Mouse (Mus musculus) liver, embryonic 12.5 days (tissue): ENCODE data around the gene Cass4. TPM values are rescaled to one million over a fixed set of nuclear protein-coding genes. Genes with fewer than 3 reads are reported as not detected.

Experiments used
- ATAC-seq: fragments of 200-750 bp; cut with Nextera tagmentation; 2 replicates; pipeline ENCODE4 v1.8.0; 2017; ENCODE audit warnings: moderate number of reproducible peaks, mild to moderate bottlenecking, moderate library complexity
- H3K27ac ChIP-seq: fragments of 300-500 bp; sonication (generic); 2 replicates; pipeline ENCODE4 v1.5.1; 2016; ENCODE audit warnings: mild to moderate bottlenecking
- H3K27me3 ChIP-seq: fragments of 300-500 bp; sonication (generic); replicated peaks from 2 replicates; pipeline ENCODE4 v1.6.1; 2016; ENCODE audit warnings: mild to moderate bottlenecking, moderate library complexity
- H3K36me3 ChIP-seq: fragments of 300-500 bp; sonication (generic); 2 replicates; pipeline ENCODE4 v1.6.1; 2016; ENCODE audit warnings: mild to moderate bottlenecking, moderate library complexity
- H3K4me1 ChIP-seq: fragments of 300-500 bp; sonication (generic); 2 replicates; pipeline ENCODE4 v1.6.1; 2016
- H3K4me2 ChIP-seq: fragments of 300-500 bp; sonication (generic); 2 replicates; pipeline ENCODE4 v1.6.1; 2016; ENCODE audit warnings: mild to moderate bottlenecking, moderate library complexity
- H3K4me3 ChIP-seq: fragments of 300-500 bp; sonication (generic); 2 replicates; pipeline ENCODE4 v1.5.1; 2016; ENCODE audit warnings: mild to moderate bottlenecking, moderate library complexity
- H3K9ac ChIP-seq: fragments of 300-500 bp; sonication (generic); 2 replicates; pipeline ENCODE4 v1.6.1; 2016; ENCODE audit warnings: mild to moderate bottlenecking, moderate library complexity
- H3K9me3 ChIP-seq: fragments of 300-500 bp; sonication (generic); replicated peaks from 2 replicates; pipeline ENCODE4 v1.6.1; 2016; ENCODE audit warnings: mild to moderate bottlenecking, moderate library complexity
- WGBS: fragments of 180-500 bp; shearing (Covaris S2); methylation state at CpG from one replicate; pipeline ENCODE4 v1.1.7; 2016; ENCODE audit not compliant: insufficient replicate concordance; 5-methylcytosine and 5-hydroxymethylcytosine counted together
- polyA plus RNA-seq: library from polyadenylated mRNA; unstranded; fragments of >200 nt; fragmentation: Nextera tagmentation; extraction: Ambion mirVana; gene quantifications from 2 replicates; pipeline ENCODE4 v1.2.1, GENCODE M21; 2016

Cass4 gene
- polyA plus RNA-seq, 1 experiment from 2014 or later = 1.4 TPM

DNA sequence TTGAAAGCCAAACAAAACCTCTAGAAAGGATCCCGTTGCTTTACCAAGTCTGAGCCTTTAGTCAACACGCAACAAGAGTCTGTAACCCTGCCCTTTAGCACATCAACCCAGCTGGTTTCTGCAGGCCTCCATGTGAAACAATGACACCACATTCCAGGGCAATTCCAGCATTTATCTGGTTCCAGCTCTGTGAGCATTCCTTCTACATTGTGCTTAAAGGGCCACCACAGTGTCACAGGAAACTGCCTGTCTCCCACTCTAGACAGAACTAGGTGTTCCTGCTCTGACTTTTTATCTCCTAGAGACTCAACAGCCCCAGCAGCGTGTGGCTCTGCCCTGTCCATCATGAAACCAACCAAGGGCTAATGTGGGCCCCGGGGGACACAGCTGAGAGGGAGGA lies 19.7 kb downstream of the Cass4 start:
- no peak overlapping the region for H3K4me3 ChIP-seq
- H3K4me2 ChIP-seq = no peak overlapping the region

DNA sequence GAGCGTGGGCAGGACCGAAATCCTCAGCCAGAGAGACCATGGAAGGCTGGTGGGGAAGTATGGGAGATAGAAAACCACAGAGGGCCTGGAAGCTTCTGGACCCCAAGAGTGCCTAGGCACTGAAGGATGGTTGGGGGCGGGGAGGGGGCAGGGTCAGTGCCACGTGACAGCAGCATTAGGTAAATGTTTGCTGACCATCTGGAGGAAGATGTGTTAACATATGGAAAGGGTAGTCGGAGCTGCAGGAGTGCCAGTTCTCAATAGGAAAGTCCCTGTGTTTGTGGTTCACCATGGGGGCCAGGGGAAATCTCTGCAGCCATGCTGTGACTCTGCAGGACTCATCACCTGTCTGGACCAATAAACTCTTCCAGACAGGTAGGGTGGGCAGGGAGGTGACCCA lies 20.3 kb downstream of the Cass4 start:
- Histone ChIP-seq H3K4me3 (no peak overlapping the region), H3K36me3 (no peaks in the 10 kb centered on the region), H3K4me2 (no peak overlapping the region), H3K9ac (no peak overlapping the region), H3K27me3 (no peaks in the 10 kb centered on the region), H3K27ac (no peak overlapping the region), H3K9me3 (no peaks in the 10 kb centered on the region), H3K4me1 (peaks cover 25% of the 10 kb centered on the region)
- WGBS = 38% methylated on average over 5 of the region's 5 CpGs
- ATAC-seq = no peak

More for the DNA sequence above, 19.7 kb downstream of the Cass4 start:
- Histone ChIP-seq H3K9me3 (no peaks in the 10 kb centered on the region), H3K9ac (no peak overlapping the region), H3K4me1 (peaks cover 25% of the 10 kb centered on the region), H3K27ac (no peak overlapping the region), H3K36me3 (no peaks in the 10 kb centered on the region), H3K27me3 (no peaks in the 10 kb centered on the region)
- 27% methylated on average over 4 of the region's 4 CpGs for WGBS
- ATAC-seq = peak; percentile 48; the same call in 1 of the 2 replicates

DNA sequence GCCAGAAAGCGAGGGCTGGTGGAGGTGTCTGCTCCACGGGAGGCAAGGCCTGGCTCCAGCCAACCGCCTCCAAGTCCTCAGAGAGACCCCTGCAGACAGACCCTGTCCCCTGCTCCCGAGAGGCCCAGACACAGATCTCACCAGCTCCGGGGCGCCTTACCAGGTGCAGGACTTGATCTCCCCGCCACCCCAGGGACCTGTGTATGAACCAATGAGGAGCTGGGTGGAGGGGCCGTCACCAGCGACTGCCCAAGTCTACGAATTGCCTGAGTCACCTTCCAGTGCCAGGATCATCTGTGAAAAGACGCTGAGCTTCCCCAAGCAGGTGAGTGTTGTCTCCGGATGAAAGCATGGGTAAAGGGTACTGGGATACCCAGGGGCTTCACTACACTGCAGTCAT lies 22.6 kb downstream of the Cass4 start:
- WGBS = 71% methylated on average over 12 of the region's 12 CpGs

DNA sequence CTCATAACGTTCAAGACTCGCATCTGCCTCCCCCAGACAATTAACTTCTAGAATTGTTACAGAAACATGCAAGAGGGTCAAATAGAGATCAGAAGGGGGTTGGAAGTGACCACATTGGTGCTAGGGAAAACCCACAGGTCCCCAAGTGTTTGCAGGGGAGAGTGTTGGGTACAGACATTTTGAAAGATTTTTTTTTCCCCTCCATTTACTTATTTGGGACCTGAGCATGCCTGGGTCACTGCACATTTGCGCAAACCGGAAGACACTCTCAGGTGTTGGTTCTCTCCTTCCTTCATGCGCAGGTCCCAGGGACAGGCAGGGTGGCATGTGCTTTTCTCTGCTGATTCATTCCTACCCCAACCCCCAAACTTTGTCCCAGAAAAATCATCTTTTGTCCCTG lies 23.3 kb downstream of the Cass4 start:
- Histone ChIP-seq H3K4me1 (peaks cover 25% of the 10 kb centered on the region), H3K4me3 (no peak overlapping the region), H3K27ac (no peak overlapping the region), H3K27me3 (no peaks in the 10 kb centered on the region), H3K36me3 (no peaks in the 10 kb centered on the region), H3K9ac (no peak overlapping the region), H3K4me2 (no peak overlapping the region), H3K9me3 (no peaks in the 10 kb centered on the region)
- WGBS = 75% methylated on average over 5 of the region's 5 CpGs
- no peak for ATAC-seq

More for the DNA sequence above, 22.6 kb downstream of the Cass4 start:
- no peak for ATAC-seq
- H3K9me3 ChIP-seq = no peaks in the 10 kb centered on the region
- no peak overlapping the region for H3K27ac ChIP-seq
- H3K27me3 ChIP-seq = no peaks in the 10 kb centered on the region
- no peak overlapping the region for H3K9ac ChIP-seq
- no peaks in the 10 kb centered on the region for H3K36me3 ChIP-seq
- H3K4me2 ChIP-seq = no peak overlapping the region
- H3K4me3 ChIP-seq = no peak overlapping the region
- peaks cover 25% of the 10 kb centered on the region for H3K4me1 ChIP-seq

DNA sequence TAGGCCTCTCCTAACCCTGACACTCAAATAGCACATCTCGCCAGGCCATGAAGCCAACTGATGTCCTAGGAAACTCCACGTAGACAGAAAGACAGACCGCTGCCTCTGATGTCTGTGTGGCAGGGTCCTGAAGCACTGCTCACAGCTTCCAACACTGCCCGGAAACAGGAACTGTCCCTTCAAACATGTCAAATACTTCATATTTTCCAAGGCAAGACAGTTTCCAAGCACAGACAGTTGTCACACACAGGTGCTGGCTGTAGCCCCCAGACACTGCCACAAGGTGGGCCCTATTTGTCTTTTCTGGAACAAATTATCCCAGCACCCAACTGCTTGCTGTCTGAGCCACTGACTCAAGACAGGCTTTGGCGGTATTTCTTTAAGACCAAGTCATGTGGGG lies 24.6 kb downstream of the Cass4 start:
- 0 out of 2 replicates have a peak, but pooled peaks cover 15% of the 10 kb centered on the region for H3K4me1 ChIP-seq
- ATAC-seq = no peak
- H3K4me3 ChIP-seq = no peak overlapping the region
- H3K36me3 ChIP-seq = no peaks in the 10 kb centered on the region
- H3K9ac ChIP-seq = no peak overlapping the region
- H3K9me3 ChIP-seq = no peaks in the 10 kb centered on the region
- no peaks in the 10 kb centered on the region for H3K27me3 ChIP-seq
- WGBS = 66% methylated on average over 5 of the region's 5 CpGs
- H3K4me2 ChIP-seq = no peak overlapping the region
- no peak overlapping the region for H3K27ac ChIP-seq

DNA sequence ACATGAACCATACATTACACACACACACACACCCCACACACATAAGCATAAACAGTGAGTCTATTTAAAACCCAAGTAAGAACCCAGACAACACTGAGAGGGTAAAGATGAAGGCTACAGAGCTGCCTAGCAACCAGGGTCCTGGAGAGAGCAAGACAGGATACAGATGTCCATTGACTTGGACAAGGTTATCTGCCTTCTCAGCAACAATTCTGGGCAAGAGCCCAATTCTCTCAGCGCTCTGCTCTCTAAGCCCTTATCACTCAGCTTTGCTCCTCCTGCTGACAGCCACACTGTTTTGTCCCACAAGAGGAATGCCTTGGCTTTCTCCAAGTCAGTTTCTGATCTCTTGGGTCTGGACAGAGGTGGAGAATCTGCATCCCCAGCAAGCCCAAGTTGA lies 37.0 kb downstream of the Cass4 start:
- WGBS = 33% methylated on average over 1 of the region's 1 CpGs
- no peaks in the 10 kb centered on the region for H3K36me3 ChIP-seq
- no peak overlapping the region for H3K4me3 ChIP-seq
- H3K4me2 ChIP-seq = no peak overlapping the region
- no peak overlapping the region for H3K9ac ChIP-seq
- no peaks in the 10 kb centered on the region for H3K9me3 ChIP-seq
- no peaks in the 10 kb centered on the region for H3K27me3 ChIP-seq
- no peaks in the 10 kb centered on the region for H3K4me1 ChIP-seq
- no peak overlapping the region for H3K27ac ChIP-seq
- ATAC-seq = 0 out of 2 replicates have a peak, but pooled peaks have one; percentile 21

DNA sequence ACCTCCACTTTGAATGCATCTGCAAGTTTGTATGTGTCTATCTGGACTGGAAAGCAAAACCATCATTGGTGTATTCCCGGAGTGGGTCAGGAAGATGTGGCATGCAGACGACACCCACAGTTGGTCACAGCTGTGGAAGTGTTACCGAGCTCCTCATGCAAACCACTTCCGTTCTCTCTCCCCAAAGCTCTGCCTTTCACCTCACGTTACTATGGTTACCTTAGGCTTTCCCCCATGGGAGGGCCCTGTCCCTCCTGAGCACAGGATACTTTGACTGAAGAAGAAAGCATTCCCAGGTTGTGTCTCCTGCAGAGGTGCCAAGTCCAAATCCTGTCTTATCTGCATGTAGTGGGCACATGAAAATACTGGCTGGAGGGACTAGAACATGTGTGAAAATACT lies 40.2 kb downstream of the Cass4 start:
- no peak overlapping the region for H3K9ac ChIP-seq
- H3K4me2 ChIP-seq = no peak overlapping the region
- 25% methylated on average over 5 of the region's 5 CpGs for WGBS
- H3K4me1 ChIP-seq = no peaks in the 10 kb centered on the region
- H3K9me3 ChIP-seq = no peaks in the 10 kb centered on the region
- no peak overlapping the region for H3K4me3 ChIP-seq
- no peak overlapping the region for H3K27ac ChIP-seq
- H3K27me3 ChIP-seq = no peaks in the 10 kb centered on the region
- no peak for ATAC-seq
- H3K36me3 ChIP-seq = no peaks in the 10 kb centered on the region

DNA sequence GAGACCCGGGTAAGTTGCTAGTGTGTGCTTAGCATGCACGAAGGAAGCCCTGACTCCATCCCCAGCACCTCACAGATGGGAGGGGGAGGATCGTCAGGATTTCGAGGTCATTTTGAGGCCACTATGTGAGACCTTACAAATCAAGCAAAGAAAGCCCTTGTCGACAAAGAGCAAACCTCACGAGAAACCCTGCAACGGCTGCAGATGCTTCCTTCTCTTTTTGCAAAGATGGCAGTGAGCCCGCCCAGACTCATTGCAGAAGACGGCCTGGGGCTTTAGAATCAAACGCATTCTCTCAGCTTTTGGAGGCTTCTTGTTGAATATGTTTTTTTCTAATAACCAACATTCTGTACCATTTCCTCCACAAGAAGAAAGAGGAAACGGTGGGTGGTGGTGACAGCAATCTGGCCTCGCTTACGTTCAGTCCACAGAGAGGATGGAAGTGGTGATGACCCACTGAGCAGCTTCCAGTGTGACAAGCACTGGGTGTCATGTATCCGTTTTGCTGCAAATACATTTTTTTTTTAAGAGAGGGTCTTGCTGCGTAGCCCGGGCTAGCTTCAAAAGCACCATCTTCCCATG lies 43.9 kb downstream of the Cass4 start:
- no peak for ATAC-seq
- 39% methylated on average over 16 of the region's 16 CpGs for WGBS
- no peak overlapping the region for H3K4me2 ChIP-seq
- H3K9me3 ChIP-seq = no peaks in the 10 kb centered on the region
- no peaks in the 10 kb centered on the region for H3K36me3 ChIP-seq
- H3K27ac ChIP-seq = 0 out of 2 replicates have a peak overlapping the region, but pooled peaks have one; percentile 45
- no peak overlapping the region for H3K9ac ChIP-seq
- no peaks in the 10 kb centered on the region for H3K27me3 ChIP-seq
- no peak overlapping the region for H3K4me3 ChIP-seq
- peaks cover 26% of the 10 kb centered on the region for H3K4me1 ChIP-seq

DNA sequence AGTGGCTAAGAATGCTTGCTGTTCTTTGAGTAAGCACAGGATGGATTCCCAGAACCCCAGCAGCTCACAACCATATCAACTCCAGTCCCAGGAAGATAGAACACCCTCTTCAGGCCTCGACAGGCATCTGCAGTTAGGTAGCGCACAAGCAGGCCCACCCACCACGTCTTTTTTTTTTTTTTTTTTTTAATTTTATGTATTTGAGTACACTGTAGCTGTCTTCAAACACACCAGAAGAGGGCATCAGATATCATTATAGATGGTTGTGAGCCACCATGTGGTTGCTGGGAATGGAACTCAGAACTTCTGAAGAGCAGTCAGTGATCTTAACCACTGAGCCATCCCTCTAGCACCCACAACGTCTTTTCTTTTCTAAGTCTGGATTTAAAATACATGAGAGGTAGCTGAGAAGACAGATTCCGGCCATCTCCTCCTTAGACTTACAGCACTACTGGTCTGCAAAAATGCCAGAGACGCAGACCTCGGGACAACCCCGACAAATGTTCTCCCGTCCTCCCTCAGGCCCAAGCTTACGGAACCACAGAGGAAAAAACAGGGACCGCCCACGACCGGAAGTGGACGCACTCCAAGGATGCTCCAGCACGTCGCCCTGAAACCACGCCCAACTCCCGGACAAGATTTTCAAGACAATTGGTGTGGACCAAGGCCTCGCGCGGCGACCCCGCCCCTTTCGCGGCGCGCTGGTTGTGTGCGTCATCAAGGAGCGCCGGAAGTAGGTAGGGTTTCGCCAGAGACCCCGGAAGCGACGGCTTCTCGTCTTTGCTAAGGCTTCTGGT lies 46.4 kb downstream of the Cass4 start, which contains the start of gene Rtf2:
Rtf2 (plus strand) TSS at position 714 of the 797 bp plus-strand sequence.
- ATAC-seq = peak; percentile 91
- Histone ChIP-seq H3K4me1 (peaks cover 34% of the 10 kb centered on the region), H3K27ac (peak within 1 kb of the TSS; percentile 86), H3K4me3 (peak within 1 kb of the TSS; percentile 93), H3K4me2 (peak within 1 kb of the TSS; percentile 88), H3K9ac (peak within 1 kb of the TSS; percentile 81), H3K27me3 (no peaks in the 10 kb centered on the region), H3K9me3 (no peaks in the 10 kb centered on the region), H3K36me3 (peaks cover 10% of the 10 kb centered on the region)
- 3% methylated on average over 35 of the region's 35 CpGs for WGBS

DNA sequence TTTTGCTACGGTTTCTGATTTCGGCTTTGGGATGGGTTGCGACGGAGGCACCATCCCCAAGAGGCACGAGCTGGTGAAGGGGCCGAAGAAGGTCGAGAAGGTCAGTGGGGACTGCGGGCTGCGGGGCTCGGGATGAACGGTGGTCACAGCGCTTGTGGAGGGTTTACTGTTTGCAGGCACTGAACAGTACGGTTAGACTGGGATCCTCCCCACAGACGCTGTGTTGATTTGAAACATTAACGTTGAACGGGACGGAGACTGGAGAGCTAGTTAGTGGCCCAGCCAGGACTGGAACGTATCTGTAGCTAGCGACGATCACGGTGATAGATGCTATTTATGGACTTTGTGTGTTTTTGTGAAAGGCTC lies 47.0 kb downstream of the Cass4 start:
- Histone ChIP-seq H3K36me3 (peaks cover 16% of the 10 kb centered on the region), H3K9ac (peak overlapping the region; percentile 81), H3K4me2 (peak overlapping the region; percentile 88), H3K27ac (peak overlapping the region; percentile 86), H3K4me3 (peak overlapping the region; percentile 93), H3K9me3 (no peaks in the 10 kb centered on the region), H3K4me1 (peaks cover 34% of the 10 kb centered on the region), H3K27me3 (no peaks in the 10 kb centered on the region)
- peak; percentile 59 for ATAC-seq
- 0% methylated on average over 21 of the region's 21 CpGs for WGBS

DNA sequence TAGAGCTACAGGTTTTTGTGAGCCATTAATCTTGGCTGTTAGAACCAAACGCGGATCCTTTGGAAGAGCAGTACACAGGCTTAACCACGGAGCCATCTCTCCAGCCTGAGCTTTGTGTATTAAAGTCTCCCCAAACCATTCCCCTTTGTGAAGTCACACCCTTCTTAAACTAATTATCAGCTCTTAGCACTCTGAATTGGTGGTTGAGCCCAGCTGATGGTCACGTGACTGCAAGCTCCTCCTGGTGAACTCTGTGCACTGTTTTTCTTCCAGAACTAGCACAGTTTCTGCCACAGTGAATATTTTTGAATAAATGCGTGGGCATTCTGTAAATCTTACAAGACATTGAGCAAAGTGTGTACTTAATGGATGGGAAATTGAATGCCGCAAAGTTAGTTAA lies 47.6 kb downstream of the Cass4 start:
- H3K4me3 ChIP-seq = peak overlapping the region; percentile 93
- whole genome bisulfite sequencing = 21% methylated on average over 6 of the region's 6 CpGs
- H3K9me3 ChIP-seq = no peaks in the 10 kb centered on the region
- peaks cover 34% of the 10 kb centered on the region for H3K4me1 ChIP-seq
- H3K27me3 ChIP-seq = no peaks in the 10 kb centered on the region
- peak overlapping the region; percentile 88 for H3K4me2 ChIP-seq
- peak; percentile 71 for ATAC-seq
- peaks cover 22% of the 10 kb centered on the region for H3K36me3 ChIP-seq
- H3K9ac ChIP-seq = peak overlapping the region; percentile 81
- H3K27ac ChIP-seq = peak overlapping the region; percentile 86

DNA sequence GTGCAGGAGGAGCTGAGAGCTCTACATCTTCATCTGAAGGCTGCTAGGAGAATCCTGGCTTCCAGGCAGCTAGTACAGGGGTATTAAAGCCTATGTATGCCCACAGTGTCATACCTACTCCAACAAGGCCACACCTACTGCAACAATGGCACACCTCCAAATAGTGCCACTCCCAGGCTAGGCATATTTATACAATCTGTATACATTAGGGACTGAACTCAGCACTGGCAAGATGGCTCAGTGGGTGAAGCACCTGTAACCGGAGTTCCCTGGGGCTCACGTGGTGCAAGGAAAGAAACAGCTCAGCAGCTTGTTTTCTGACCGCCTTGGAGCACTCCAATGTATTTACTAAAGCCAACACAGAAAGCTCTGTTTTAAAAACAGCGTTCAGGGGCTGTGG lies 52.0 kb downstream of the Cass4 start:
- no peak overlapping the region for H3K27ac ChIP-seq
- H3K9ac ChIP-seq = no peak overlapping the region
- H3K9me3 ChIP-seq = no peaks in the 10 kb centered on the region
- H3K36me3 ChIP-seq = peaks cover 66% of the 10 kb centered on the region
- H3K4me1 ChIP-seq = peaks cover 24% of the 10 kb centered on the region
- H3K4me3 ChIP-seq = no peak overlapping the region
- no peaks in the 10 kb centered on the region for H3K27me3 ChIP-seq
- no peak for ATAC-seq
- 84% methylated on average over 4 of the region's 4 CpGs for WGBS
- no peak overlapping the region for H3K4me2 ChIP-seq
